Mouse (Mus musculus) brain, embryonic 14.5 days (tissue): ENCODE measurements around the gene Irak1.

ENCODE experiments used
- CTCF ChIP-seq: fragments of 200-500 bp; IDR thresholded peaks from 2 replicates; pipeline ENCODE4 v1.5.1; 2012; ENCODE audit warnings: inconsistent platforms, mild to moderate bottlenecking, moderate library complexity, borderline replicate concordance; ENCODE audit not compliant: insufficient read depth, insufficient read length; ENCODE audit errors: extremely low read depth
- POLR2A ChIP-seq: fragments of 200-500 bp; IDR thresholded peaks from 2 replicates; pipeline ENCODE4 v1.6.1; 2012; ENCODE audit warnings: mild to moderate bottlenecking, inconsistent platforms, borderline replicate concordance; ENCODE audit not compliant: poor library complexity, insufficient read depth, insufficient read length, severe bottlenecking; ENCODE audit errors: extremely low read depth

GRCm38 (mm10) chrX:73967177-73968075, 56.3 kb downstream of the Irak1 start:
- TF ChIP-seq POLR2A = peak; percentile 69; the same call in 1 of the 2 replicates
- no peak for TF ChIP-seq CTCF
